Mouse (Mus musculus) embryonic facial prominence, embryonic 15.5 days (tissue): ENCODE results near the gene Ect2l. TPM values are rescaled to one million over a fixed set of nuclear protein-coding genes. Genes with fewer than 3 reads are reported as not detected.

Experiments used
- ATAC-seq: fragments of 200-750 bp; cut with Nextera tagmentation; 2 replicates; pipeline ENCODE4 v1.8.0; 2017; ENCODE audit warnings: low read depth, moderate TSS enrichment; ENCODE audit not compliant: insufficient number of reproducible peaks, low FRiP score, low TSS enrichment
- H3K27ac ChIP-seq: fragments of 300-500 bp; sonication (generic); replicated peaks from 2 replicates; pipeline ENCODE4 v1.5.1; 2015; ENCODE audit warnings: mild to moderate bottlenecking, inconsistent platforms
- H3K27me3 ChIP-seq: fragments of 300-500 bp; sonication (generic); 2 replicates; pipeline ENCODE4 v1.6.1; 2015; ENCODE audit warnings: inconsistent platforms
- H3K36me3 ChIP-seq: fragments of 300-500 bp; sonication (generic); 2 replicates; pipeline ENCODE4 v1.6.1; 2015; ENCODE audit warnings: mild to moderate bottlenecking, inconsistent platforms
- H3K4me1 ChIP-seq: fragments of 300-500 bp; sonication (generic); 2 replicates; pipeline ENCODE4 v1.6.1; 2015; ENCODE audit warnings: inconsistent platforms
- H3K4me2 ChIP-seq: fragments of 300-500 bp; sonication (generic); replicated peaks from 2 replicates; pipeline ENCODE4 v1.6.1; 2015; ENCODE audit warnings: mild to moderate bottlenecking, inconsistent platforms
- H3K4me3 ChIP-seq: fragments of 300-500 bp; sonication (generic); replicated peaks from 2 replicates; pipeline ENCODE4 v1.5.1; 2015; ENCODE audit warnings: mild to moderate bottlenecking, inconsistent platforms
- H3K9ac ChIP-seq: fragments of 300-500 bp; sonication (generic); 2 replicates; pipeline ENCODE4 v1.6.1; 2015; ENCODE audit warnings: inconsistent platforms
- H3K9me3 ChIP-seq: fragments of 300-500 bp; sonication (generic); replicated peaks from 2 replicates; pipeline ENCODE4 v1.6.1; 2016; ENCODE audit warnings: inconsistent platforms
- WGBS: fragments of 180-500 bp; shearing (Covaris S2); methylation state at CpG from one replicate; pipeline ENCODE4 v1.1.7; 2015; 5-methylcytosine and 5-hydroxymethylcytosine counted together
- polyA plus RNA-seq: library from polyadenylated mRNA; unstranded; fragments of >200 nt; fragmentation: Nextera tagmentation; extraction: Ambion mirVana; gene quantifications from 2 replicates; pipeline ENCODE4 v1.2.1, GENCODE M21; 2015

The Ect2l gene
- polyA plus RNA-seq, result 1.0 and 1.2 TPM in 2 replicates

- 0 out of 2 replicates have a peak, but pooled peaks have one; percentile 65 for ATAC-seq
- WGBS, result 11% methylated on average over 11 of the region's 11 CpGs
Observed at GRCm38 (mm10) chr10:18210726-18211125, at the start of gene Ect2l. Gene Ect2l (minus strand): TSS chr10:18210890.

GRCm38 (mm10) chr10:18251345-18251744 is 40.7 kb upstream of the Ect2l start:
- H3K4me3 ChIP-seq, result no peak overlapping the region
- ATAC-seq, result no peak
- 65% methylated on average over 4 of the region's 4 CpGs for WGBS
- H3K4me2 ChIP-seq, result no peak overlapping the region
- no peak overlapping the region for H3K27ac ChIP-seq
- no peaks in the 10 kb centered on the region for H3K4me1 ChIP-seq
- H3K27me3 ChIP-seq, result no peaks in the 10 kb centered on the region
- no peak overlapping the region for H3K9ac ChIP-seq
- no peaks in the 10 kb centered on the region for H3K9me3 ChIP-seq
- no peaks in the 10 kb centered on the region for H3K36me3 ChIP-seq

More at GRCm38 (mm10) chr10:18210726-18211125, at the start of gene Ect2l:
- H3K9ac ChIP-seq, result no peak within 1 kb of the TSS
- peaks cover 8% of the 10 kb centered on the region; the same call in 1 of the 2 replicates for H3K4me1 ChIP-seq
- H3K27ac ChIP-seq, result no peak within 1 kb of the TSS
- no peak within 1 kb of the TSS for H3K4me3 ChIP-seq
- H3K4me2 ChIP-seq, result 0 out of 2 replicates have a peak within 1 kb of the TSS, but pooled peaks have one; percentile 4
- no peaks in the 10 kb centered on the region for H3K36me3 ChIP-seq
- no peaks in the 10 kb centered on the region for H3K27me3 ChIP-seq
- no peaks in the 10 kb centered on the region for H3K9me3 ChIP-seq

- ATAC-seq, result no peak
- no peaks in the 10 kb centered on the region for H3K9me3 ChIP-seq
Observed at GRCm38 (mm10) chr10:18243614-18244013, 32.9 kb upstream of the Ect2l start.

GRCm38 (mm10) chr10:18237191-18237590 is 26.5 kb upstream of the Ect2l start:
- Histone ChIP-seq H3K36me3 (no peaks in the 10 kb centered on the region), H3K27ac (no peak overlapping the region), H3K27me3 (no peaks in the 10 kb centered on the region), H3K4me3 (no peak overlapping the region), H3K4me1 (peaks cover 5% of the 10 kb centered on the region; the same call in 1 of the 2 replicates), H3K9ac (no peak overlapping the region), H3K9me3 (no peaks in the 10 kb centered on the region), H3K4me2 (no peak overlapping the region)
- 77% methylated on average over 7 of the region's 7 CpGs for WGBS
- no peak for ATAC-seq

More at GRCm38 (mm10) chr10:18243614-18244013, 32.9 kb upstream of the Ect2l start:
- no peaks in the 10 kb centered on the region for H3K36me3 ChIP-seq
- H3K4me2 ChIP-seq, result no peak overlapping the region
- no peak overlapping the region for H3K4me3 ChIP-seq
- no peaks in the 10 kb centered on the region for H3K27me3 ChIP-seq
- H3K27ac ChIP-seq, result no peak overlapping the region
- H3K4me1 ChIP-seq, result no peaks in the 10 kb centered on the region
- 41% methylated on average over 2 of the region's 2 CpGs for WGBS
- no peak overlapping the region for H3K9ac ChIP-seq

- no peaks in the 10 kb centered on the region for H3K36me3 ChIP-seq
- 81% methylated on average over 5 of the region's 5 CpGs for WGBS
- H3K4me3 ChIP-seq, result no peak overlapping the region
- no peak for ATAC-seq
- no peaks in the 10 kb centered on the region for H3K27me3 ChIP-seq
- no peak overlapping the region for H3K27ac ChIP-seq
- H3K4me2 ChIP-seq, result no peak overlapping the region
- no peaks in the 10 kb centered on the region for H3K9me3 ChIP-seq
- H3K9ac ChIP-seq, result no peak overlapping the region
- H3K4me1 ChIP-seq, result peaks cover 5% of the 10 kb centered on the region; the same call in 1 of the 2 replicates
Observed at GRCm38 (mm10) chr10:18236328-18236927, 25.7 kb upstream of the Ect2l start.

- Histone ChIP-seq H3K9ac (peak overlapping the region; percentile 58; the same call in 1 of the 2 replicates), H3K4me2 (peak overlapping the region; percentile 85), H3K36me3 (no peaks in the 10 kb centered on the region), H3K4me3 (peak overlapping the region; percentile 76), H3K4me1 (peaks cover 5% of the 10 kb centered on the region; the same call in 1 of the 2 replicates), H3K9me3 (no peaks in the 10 kb centered on the region), H3K27ac (no peak overlapping the region; the same call in 1 of the 2 replicates), H3K27me3 (no peaks in the 10 kb centered on the region)
- WGBS, result 10% methylated on average over 14 of the region's 14 CpGs
- ATAC-seq, result peak; percentile 67
Observed at GRCm38 (mm10) chr10:18235402-18235747, 24.7 kb upstream of the Ect2l start.

GRCm38 (mm10) chr10:18234560-18235401 is 24.1 kb upstream of the Ect2l start, which contains the start of gene Ccdc28a:
Gene Ccdc28a (minus strand): TSS chr10:18234998.
- Histone ChIP-seq H3K36me3 (no peaks in the 10 kb centered on the region), H3K4me2 (peak within 1 kb of the TSS; percentile 85), H3K9me3 (no peaks in the 10 kb centered on the region), H3K27ac (peak within 1 kb of the TSS; percentile 70), H3K4me1 (peaks cover 5% of the 10 kb centered on the region; the same call in 1 of the 2 replicates), H3K27me3 (no peaks in the 10 kb centered on the region), H3K9ac (peak within 1 kb of the TSS; percentile 58), H3K4me3 (peak within 1 kb of the TSS; percentile 76)
- 2% methylated on average over 41 of the region's 41 CpGs for WGBS
- ATAC-seq, result peak; percentile 98

- Histone ChIP-seq H3K4me3 (peak overlapping the region; percentile 76; the same call in 1 of the 2 replicates), H3K9me3 (no peaks in the 10 kb centered on the region), H3K27me3 (no peaks in the 10 kb centered on the region), H3K4me2 (peak overlapping the region; percentile 85; the same call in 1 of the 2 replicates), H3K9ac (no peak overlapping the region), H3K4me1 (peaks cover 5% of the 10 kb centered on the region; the same call in 1 of the 2 replicates), H3K36me3 (no peaks in the 10 kb centered on the region), H3K27ac (no peak overlapping the region)
- no peak for ATAC-seq
- WGBS, result 45% methylated on average over 3 of the region's 3 CpGs
Observed at GRCm38 (mm10) chr10:18233891-18234290, 23.2 kb upstream of the Ect2l start.

- no peak overlapping the region for H3K4me2 ChIP-seq
Observed at GRCm38 (mm10) chr10:18224386-18224785, 13.7 kb upstream of the Ect2l start.

GRCm38 (mm10) chr10:18219351-18219750 is 8.7 kb upstream of the Ect2l start:
- ATAC-seq, result no peak
- no peak overlapping the region for H3K27ac ChIP-seq
- H3K27me3 ChIP-seq, result no peaks in the 10 kb centered on the region
- H3K4me1 ChIP-seq, result no peaks in the 10 kb centered on the region
- no peak overlapping the region for H3K9ac ChIP-seq
- H3K9me3 ChIP-seq, result no peaks in the 10 kb centered on the region
- no peaks in the 10 kb centered on the region for H3K36me3 ChIP-seq
- no peak overlapping the region for H3K4me3 ChIP-seq
- WGBS, result 71% methylated on average over 10 of the region's 10 CpGs
- H3K4me2 ChIP-seq, result no peak overlapping the region

More at GRCm38 (mm10) chr10:18224386-18224785, 13.7 kb upstream of the Ect2l start:
- Histone ChIP-seq H3K4me3 (no peak overlapping the region), H3K9ac (no peak overlapping the region), H3K27me3 (no peaks in the 10 kb centered on the region), H3K27ac (no peak overlapping the region), H3K36me3 (no peaks in the 10 kb centered on the region), H3K4me1 (no peaks in the 10 kb centered on the region), H3K9me3 (no peaks in the 10 kb centered on the region)
- no peak for ATAC-seq
- WGBS, result 89% methylated on average over 3 of the region's 3 CpGs

GRCm38 (mm10) chr10:18214124-18214523 is 3.4 kb upstream of the Ect2l start:
- Histone ChIP-seq H3K4me1 (peaks cover 8% of the 10 kb centered on the region; the same call in 1 of the 2 replicates), H3K27me3 (no peaks in the 10 kb centered on the region), H3K27ac (no peak overlapping the region), H3K4me2 (no peak overlapping the region), H3K4me3 (no peak overlapping the region), H3K36me3 (no peaks in the 10 kb centered on the region), H3K9ac (no peak overlapping the region), H3K9me3 (no peaks in the 10 kb centered on the region)
- ATAC-seq, result no peak
- WGBS, result 73% methylated on average over 5 of the region's 5 CpGs
